In genomic region chr5:133172686-133173085, GRCm38 (mm10) we compare ENCODE assay signal across 15 mouse cellular contexts.
DNase-seq lines count a peak whose midpoint lies in the region; ATAC-seq and TF ChIP-seq lines count a peak whose summit lies in the region.
"Had no signal": no experiment of that assay in that cellular context is flagged by ENCODE, and none has a peak within 500 bp of the region (broad histone marks: within the 10 kb centered on the region; RNA-seq: fewer than 3 reads in every experiment).

No protein-coding gene starts in this region.

- H3K27me3 ChIP-seq in heart, embryonic 11.5 days (ENCODE audit: control insufficient read depth, insufficient read depth, low read length), result no peaks in the 10 kb centered on the region
- no peaks in the 10 kb centered on the region for H3K27me3 ChIP-seq in heart, adult 2 months (ENCODE audit: control insufficient read depth, insufficient read depth, low read length)
- no peaks in the 10 kb centered on the region for H3K27me3 ChIP-seq in intestine, embryonic 14.5 days (replicated peaks; ENCODE audit: control insufficient read depth, insufficient read depth, low read length)
- H3K27me3 ChIP-seq in intestine, embryonic 16.5 days (replicated peaks; ENCODE audit: control insufficient read depth, insufficient read depth, low read length), result no peaks in the 10 kb centered on the region
- H3K27me3 ChIP-seq in lung, postnatal 0 days (replicated peaks; ENCODE audit: insufficient read depth, low read length), result no peaks in the 10 kb centered on the region
- H3K27me3 ChIP-seq: midbrain, embryonic 12.5 days had no signal

- DNase-seq in heart, adult 2 months, result no peak
- no peak for DNase-seq in intestine, embryonic 14.5 days (ENCODE audit: low spot score)
- no peak for DNase-seq in lung, postnatal 0 days (ENCODE audit: low spot score)
- no peak for DNase-seq in lung, postnatal 25 days (ENCODE audit: low spot score)
- DNase-seq in layer of hippocampus, adult 11-12 months (ENCODE audit: low spot score), result no peak
- DNase-seq: thymus, postnatal 25 days had no signal

- no peaks in the 10 kb centered on the region for H3K36me3 ChIP-seq in heart, embryonic 11.5 days (ENCODE audit: control insufficient read depth, insufficient read depth, low read length)
- no peaks in the 10 kb centered on the region for H3K36me3 ChIP-seq in heart, adult 2 months (ENCODE audit: control insufficient read depth, insufficient read depth, low read length)
- H3K36me3 ChIP-seq in intestine, embryonic 14.5 days (ENCODE audit: control insufficient read depth, insufficient read depth, low read length), result no peaks in the 10 kb centered on the region
- no peaks in the 10 kb centered on the region for H3K36me3 ChIP-seq in intestine, embryonic 16.5 days (ENCODE audit: control insufficient read depth, insufficient read depth, low read length)
- no peaks in the 10 kb centered on the region for H3K36me3 ChIP-seq in lung, postnatal 0 days (ENCODE audit: insufficient read depth, low read length)
- H3K36me3 ChIP-seq: forebrain, embryonic 10.5 days; heart, embryonic 10.5 days; midbrain, embryonic 12.5 days had no signal

- WGBS in heart, embryonic 11.5 days (ENCODE audit: insufficient replicate concordance), result 80% methylated on average over 4 of the region's 4 CpGs
- WGBS in heart, adult 2 months, result 66% methylated on average over 4 of the region's 4 CpGs
- 70% methylated on average over 4 of the region's 4 CpGs for WGBS in intestine, embryonic 14.5 days
- 76% methylated on average over 4 of the region's 4 CpGs for WGBS in intestine, embryonic 16.5 days
- 55% methylated on average over 4 of the region's 4 CpGs for WGBS in lung, postnatal 0 days
- WGBS in olfactory bulb, adult 2 months, result 70% methylated on average over 4 of the region's 4 CpGs

- H3K9me3 ChIP-seq in heart, embryonic 11.5 days (replicated peaks; ENCODE audit: control insufficient read depth, low read length), result no peaks in the 10 kb centered on the region
- H3K9me3 ChIP-seq in intestine, embryonic 14.5 days (ENCODE audit: control insufficient read depth, low read length), result no peaks in the 10 kb centered on the region
- no peaks in the 10 kb centered on the region for H3K9me3 ChIP-seq in intestine, embryonic 16.5 days (ENCODE audit: control insufficient read depth, low read length)
- H3K9me3 ChIP-seq in lung, postnatal 0 days (ENCODE audit: low read length), result no peaks in the 10 kb centered on the region
- H3K9me3 ChIP-seq: forebrain, embryonic 10.5 days; heart, embryonic 10.5 days; midbrain, embryonic 12.5 days had no signal

- no peaks in the 10 kb centered on the region for H3K79me2 ChIP-seq in heart, adult 2 months (replicated peaks; ENCODE audit: control insufficient read depth, insufficient read depth, low read length)

- no peak overlapping the region for H3K9ac ChIP-seq in heart, embryonic 11.5 days (ENCODE audit: low read depth, low read length)
- no peak overlapping the region for H3K9ac ChIP-seq in heart, adult 2 months (ENCODE audit: low read depth, low read length)
- H3K9ac ChIP-seq in intestine, embryonic 14.5 days (ENCODE audit: low read length), result no peak overlapping the region
- no peak overlapping the region for H3K9ac ChIP-seq in intestine, embryonic 16.5 days (ENCODE audit: low read depth, low read length)
- no peak overlapping the region for H3K9ac ChIP-seq in lung, postnatal 0 days (replicated peaks; ENCODE audit: low read depth)
- H3K9ac ChIP-seq: midbrain, embryonic 12.5 days had no signal

- TF ChIP-seq CTCF in heart, adult 2 months (IDR thresholded peaks at IDR 0.05), result no peak
- TF ChIP-seq CTCF in lung, postnatal 0 days (IDR thresholded peaks at IDR 0.05), result no peak
- TF ChIP-seq CTCF in olfactory bulb, adult 2 months (IDR thresholded peaks at IDR 0.05; ENCODE audit: insufficient read depth, low read depth, low read length), result no peak

- TF ChIP-seq EP300 in heart, adult 2 months (IDR thresholded peaks at IDR 0.05; ENCODE audit: insufficient read depth, low read depth, low read length), result no peak
- TF ChIP-seq EP300 in lung, postnatal 0 days (IDR thresholded peaks at IDR 0.05), result no peak

- no peak overlapping the region for H3K4me2 ChIP-seq in heart, embryonic 11.5 days
- H3K4me2 ChIP-seq in intestine, embryonic 14.5 days (ENCODE audit: low read length), result no peak overlapping the region
- H3K4me2 ChIP-seq in intestine, embryonic 16.5 days (ENCODE audit: low read depth, low read length), result no peak overlapping the region
- no peak overlapping the region for H3K4me2 ChIP-seq in lung, postnatal 0 days (replicated peaks; ENCODE audit: low read depth, low read length)
- H3K4me2 ChIP-seq: liver, embryonic 11.5 days; midbrain, embryonic 12.5 days had no signal

- H3K27ac ChIP-seq in heart, embryonic 11.5 days (ENCODE audit: low read depth, low read length), result peak overlapping the region; percentile 8; the same call in 1 of the 2 replicates
- H3K27ac ChIP-seq in heart, adult 2 months, result no peak overlapping the region
- peak overlapping the region; percentile 9; the same call in 1 of the 2 replicates for H3K27ac ChIP-seq in intestine, embryonic 14.5 days (ENCODE audit: low read depth)
- no peak overlapping the region for H3K27ac ChIP-seq in intestine, embryonic 16.5 days (ENCODE audit: low read length)
- H3K27ac ChIP-seq in lung, postnatal 0 days (ENCODE audit: low read length), result peak overlapping the region; percentile 47; the same call in 1 of the 2 replicates
- peak overlapping the region; percentile 70; the same call in 1 of the 2 replicates for H3K27ac ChIP-seq in olfactory bulb, adult 2 months (ENCODE audit: insufficient read depth, low read depth, low read length)
- H3K27ac ChIP-seq: forebrain, embryonic 10.5 days; heart, embryonic 10.5 days; hindbrain, postnatal 0 days; midbrain, embryonic 12.5 days had no signal

- no peak for ATAC-seq in heart, embryonic 11.5 days (replicated peaks; ENCODE audit: insufficient number of reproducible peaks, low FRiP score, low TSS enrichment)
- ATAC-seq in intestine, embryonic 14.5 days (replicated peaks; ENCODE audit: low FRiP score, low TSS enrichment, low read depth), result no peak
- ATAC-seq in intestine, embryonic 16.5 days, result no peak
- ATAC-seq in lung, postnatal 0 days, result no peak
- ATAC-seq: CD4-positive, CD25-positive, alpha-beta regulatory T cell, adult 4 months had no signal

- intact Hi-C loops in heart, adult 2 months (cut with DNase I), result no loop called here

- H3K4me3 ChIP-seq in heart, embryonic 11.5 days (ENCODE audit: low read depth, low read length), result no peak overlapping the region
- no peak overlapping the region for H3K4me3 ChIP-seq in heart, adult 2 months
- no peak overlapping the region for H3K4me3 ChIP-seq in intestine, embryonic 14.5 days (ENCODE audit: low read depth, low read length)
- H3K4me3 ChIP-seq in intestine, embryonic 16.5 days (ENCODE audit: low read length), result no peak overlapping the region
- no peak overlapping the region for H3K4me3 ChIP-seq in lung, postnatal 0 days (ENCODE audit: low read depth, low read length)
- H3K4me3 ChIP-seq in olfactory bulb, adult 2 months (ENCODE audit: insufficient read depth, low read depth, low read length), result no peak overlapping the region
- H3K4me3 ChIP-seq: forebrain, embryonic 10.5 days; heart, embryonic 10.5 days; midbrain, embryonic 12.5 days had no signal

- TF ChIP-seq POLR2A in heart, adult 2 months (IDR thresholded peaks at IDR 0.05; ENCODE audit: insufficient read depth, low read depth, low read length), result no peak
- no peak for TF ChIP-seq POLR2A in olfactory bulb, adult 2 months (IDR thresholded peaks at IDR 0.05; ENCODE audit: insufficient read depth, low read depth, low read length)

- peaks cover 12% of the 10 kb centered on the region for H3K4me1 ChIP-seq in heart, embryonic 11.5 days (ENCODE audit: control insufficient read depth, insufficient read depth, low read length)
- peaks cover 2% of the 10 kb centered on the region; the same call in 1 of the 2 replicates for H3K4me1 ChIP-seq in heart, adult 2 months (ENCODE audit: control insufficient read depth, insufficient read depth, low read length)
- peaks cover 15% of the 10 kb centered on the region for H3K4me1 ChIP-seq in intestine, embryonic 14.5 days (replicated peaks; ENCODE audit: control insufficient read depth, insufficient read depth, low read length)
- H3K4me1 ChIP-seq in intestine, embryonic 16.5 days (ENCODE audit: control insufficient read depth, insufficient read depth, low read length), result peaks cover 15% of the 10 kb centered on the region
- H3K4me1 ChIP-seq in lung, postnatal 0 days (ENCODE audit: insufficient read depth, low read depth, low read length), result 0 out of 2 replicates have a peak, but pooled peaks cover 3% of the 10 kb centered on the region
- peaks cover 9% of the 10 kb centered on the region for H3K4me1 ChIP-seq in olfactory bulb, adult 2 months (ENCODE audit: control insufficient read depth, insufficient read depth, low read length)
- H3K4me1 ChIP-seq: midbrain, embryonic 12.5 days had no signal

Comparison
In these comparisons a context has a peak if more than half of its experiments do, and no peak if none do; other contexts are left out.
1. H3K27ac ChIP-seq: peak in heart, embryonic 11.5 days (single experiment), intestine, embryonic 14.5 days (single experiment), lung, postnatal 0 days (single experiment) and olfactory bulb, adult 2 months (single experiment); none in heart, adult 2 months (single experiment) and intestine, embryonic 16.5 days (single experiment).